Mouse (Mus musculus) hindbrain, embryonic 15.5 days (tissue): ENCODE data around the gene Crlf2. TPM values are rescaled to one million over a fixed set of nuclear protein-coding genes. Genes with fewer than 3 reads are reported as not detected.

ENCODE experiments used
- ATAC-seq: fragments of 200-750 bp; cut with Nextera tagmentation; 2 replicates; pipeline ENCODE4 v1.8.0; 2017; ENCODE audit warnings: low read depth, moderate number of reproducible peaks, moderate TSS enrichment; ENCODE audit not compliant: low FRiP score
- H3K27ac ChIP-seq: fragments of 300-500 bp; sonication (generic); replicated peaks from 2 replicates; pipeline ENCODE4 v1.5.1; 2015; ENCODE audit warnings: mild to moderate bottlenecking, inconsistent platforms
- H3K27me3 ChIP-seq: fragments of 300-500 bp; sonication (generic); 2 replicates; pipeline ENCODE4 v1.6.1; 2015; ENCODE audit warnings: control low read depth, inconsistent platforms
- H3K36me3 ChIP-seq: fragments of 300-500 bp; sonication (generic); 2 replicates; pipeline ENCODE4 v1.6.1; 2015; ENCODE audit warnings: control low read depth, inconsistent platforms
- H3K4me1 ChIP-seq: fragments of 300-500 bp; sonication (generic); replicated peaks from 2 replicates; pipeline ENCODE4 v1.6.1; 2015; ENCODE audit warnings: control low read depth, inconsistent platforms
- H3K4me2 ChIP-seq: fragments of 300-500 bp; sonication (generic); 2 replicates; pipeline ENCODE4 v1.6.1; 2015; ENCODE audit warnings: moderate library complexity, mild to moderate bottlenecking, inconsistent platforms
- H3K4me3 ChIP-seq: fragments of 300-500 bp; sonication (generic); 2 replicates; pipeline ENCODE4 v1.5.1; 2015; ENCODE audit warnings: mild to moderate bottlenecking, inconsistent platforms
- H3K9ac ChIP-seq: fragments of 300-500 bp; sonication (generic); 2 replicates; pipeline ENCODE4 v1.6.1; 2015; ENCODE audit warnings: inconsistent platforms
- H3K9me3 ChIP-seq: fragments of 300-500 bp; sonication (generic); 2 replicates; pipeline ENCODE4 v1.6.1; 2016; ENCODE audit warnings: control low read depth, inconsistent platforms
- WGBS: fragments of 180-500 bp; shearing (Covaris S2); methylation state at CpG from one replicate; pipeline ENCODE4 v1.1.7; 2015; 5-methylcytosine and 5-hydroxymethylcytosine counted together
- polyA plus RNA-seq: library from polyadenylated mRNA; unstranded; fragments of >200 nt; fragmentation: Nextera tagmentation; extraction: Ambion mirVana; gene quantifications from 2 replicates; pipeline ENCODE4 v1.2.1, GENCODE M21; 2015

The Crlf2 gene
- polyA plus RNA-seq, 1 experiment from 2014 or later: 22.6 TPM

DNA sequence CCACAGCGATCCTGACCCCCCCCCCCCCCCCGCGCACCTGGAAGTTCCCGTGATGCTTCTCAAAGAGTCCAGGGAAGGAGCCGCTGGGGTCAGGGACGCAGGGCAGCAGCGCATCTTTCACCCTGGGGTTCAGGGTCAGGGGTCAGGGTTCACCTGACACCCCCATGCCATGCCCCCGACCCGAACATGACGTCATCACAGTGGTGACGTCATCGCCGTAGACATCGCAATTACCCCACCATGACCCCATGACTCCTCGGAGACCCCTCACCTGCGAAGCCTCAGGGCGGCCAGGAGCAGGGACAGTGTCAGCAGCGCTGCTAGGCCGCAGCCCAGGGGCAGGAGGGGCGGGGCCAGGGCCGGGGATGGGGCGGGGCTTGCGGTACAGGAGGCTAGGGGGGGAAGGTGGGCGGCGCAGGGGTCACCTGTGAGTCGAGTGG is 3.5 kb downstream of the Crlf2 start:
- H3K36me3 ChIP-seq: peaks cover 21% of the 10 kb centered on the region
- WGBS: 86% methylated on average over 24 of the region's 26 CpGs
- H3K4me1 ChIP-seq: no peaks in the 10 kb centered on the region
- H3K4me2 ChIP-seq: no peak overlapping the region
- H3K27me3 ChIP-seq: no peaks in the 10 kb centered on the region
- H3K4me3 ChIP-seq: no peak overlapping the region
- no peak for ATAC-seq
- H3K27ac ChIP-seq: no peak overlapping the region
- peaks cover 9% of the 10 kb centered on the region for H3K9me3 ChIP-seq
- H3K9ac ChIP-seq: no peak overlapping the region

DNA sequence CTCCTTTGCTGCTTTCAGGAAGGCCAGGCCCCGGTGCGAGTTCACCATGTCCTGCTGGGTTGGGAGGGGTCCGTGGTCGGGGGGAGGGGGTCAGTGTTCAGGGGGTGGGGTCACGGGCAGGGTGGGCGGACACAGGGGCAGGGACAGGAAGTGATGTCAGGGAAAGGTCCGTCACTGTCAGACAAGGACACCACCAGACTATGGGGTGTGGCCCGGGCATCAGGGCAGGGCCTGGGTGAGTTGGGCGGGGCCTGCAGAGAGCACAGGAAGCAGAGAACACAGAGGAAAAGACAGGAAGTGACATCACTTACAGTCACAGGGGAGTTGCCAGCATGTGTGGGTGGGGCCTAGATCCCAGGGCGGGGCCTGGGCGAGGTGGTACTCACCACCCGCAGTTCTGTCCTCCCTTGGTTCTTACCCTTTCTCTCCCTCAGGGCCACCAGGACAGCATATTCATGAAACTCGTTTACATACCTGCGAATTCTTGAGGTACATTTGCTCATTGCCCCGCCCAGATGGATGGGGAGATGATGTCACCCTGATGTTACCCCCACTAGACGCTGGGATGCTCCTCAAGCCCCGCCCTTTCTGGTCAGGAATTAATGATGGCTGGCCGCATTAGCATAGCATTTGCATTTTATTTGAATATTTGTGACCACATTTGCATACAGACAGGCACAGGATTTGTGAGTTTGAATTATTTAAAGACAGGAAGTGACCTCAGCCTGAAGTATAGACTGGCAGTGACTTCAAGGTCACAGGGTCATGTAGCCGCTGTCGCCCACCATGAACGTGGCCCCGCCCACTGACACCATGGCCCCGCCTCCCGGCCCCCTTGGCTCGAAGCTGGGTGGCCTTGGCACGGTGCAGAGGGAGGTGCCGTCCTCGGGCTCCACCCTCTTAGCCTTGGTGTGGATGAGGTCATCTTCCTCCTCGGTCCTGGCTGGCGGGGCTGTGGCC is 4.4 kb downstream of the Crlf2 start:
- 85% methylated on average over 30 of the region's 30 CpGs for WGBS
- peaks cover 9% of the 10 kb centered on the region for H3K9me3 ChIP-seq
- H3K4me2 ChIP-seq: no peak overlapping the region
- H3K4me3 ChIP-seq: no peak overlapping the region
- H3K27me3 ChIP-seq: no peaks in the 10 kb centered on the region
- no peak overlapping the region for H3K9ac ChIP-seq
- no peak for ATAC-seq
- peaks cover 21% of the 10 kb centered on the region for H3K36me3 ChIP-seq
- H3K27ac ChIP-seq: no peak overlapping the region
- H3K4me1 ChIP-seq: no peaks in the 10 kb centered on the region

DNA sequence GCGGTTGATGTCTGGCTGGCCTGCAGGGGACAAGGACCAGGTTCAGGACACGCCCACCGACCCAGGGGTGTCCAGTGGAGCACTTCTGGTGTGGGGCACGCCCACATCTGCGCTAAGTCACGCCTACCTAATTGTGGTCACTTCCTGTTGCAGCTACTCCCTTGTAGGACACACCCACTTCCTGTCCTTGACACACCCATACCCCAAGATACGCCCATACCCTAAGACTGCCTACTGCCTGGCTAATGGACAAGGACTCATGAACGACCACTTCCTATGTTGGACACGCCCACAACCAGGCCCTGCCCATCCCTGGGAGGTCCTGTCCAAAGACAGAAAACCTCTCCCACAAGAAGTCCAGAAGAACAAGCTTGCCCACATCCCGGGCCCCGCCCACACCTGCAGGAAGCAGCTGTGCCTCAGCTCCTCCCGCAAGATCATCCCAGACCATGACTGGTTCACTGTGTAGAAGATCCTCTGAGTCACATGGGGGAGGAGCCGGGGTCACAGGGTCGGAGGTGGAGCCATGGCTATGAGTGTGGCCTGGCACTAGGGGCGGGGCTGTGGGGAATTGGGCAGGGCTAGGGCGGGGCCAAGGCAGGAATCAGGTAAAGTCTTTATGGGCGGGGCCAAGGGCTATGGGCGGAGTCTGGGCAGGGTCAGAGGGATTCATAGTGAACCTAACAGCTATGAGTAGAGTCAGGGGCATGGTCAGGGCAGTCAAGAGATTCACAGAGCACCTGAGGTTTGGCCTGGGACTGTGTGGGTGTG is 5.4 kb downstream of the Crlf2 start:
- 62% methylated on average over 18 of the region's 18 CpGs for WGBS
- Histone ChIP-seq H3K4me2 (no peak overlapping the region), H3K4me1 (no peaks in the 10 kb centered on the region), H3K27me3 (no peaks in the 10 kb centered on the region), H3K9ac (no peak overlapping the region), H3K36me3 (peaks cover 21% of the 10 kb centered on the region), H3K27ac (no peak overlapping the region), H3K4me3 (no peak overlapping the region), H3K9me3 (peaks cover 9% of the 10 kb centered on the region)
- ATAC-seq: no peak

DNA sequence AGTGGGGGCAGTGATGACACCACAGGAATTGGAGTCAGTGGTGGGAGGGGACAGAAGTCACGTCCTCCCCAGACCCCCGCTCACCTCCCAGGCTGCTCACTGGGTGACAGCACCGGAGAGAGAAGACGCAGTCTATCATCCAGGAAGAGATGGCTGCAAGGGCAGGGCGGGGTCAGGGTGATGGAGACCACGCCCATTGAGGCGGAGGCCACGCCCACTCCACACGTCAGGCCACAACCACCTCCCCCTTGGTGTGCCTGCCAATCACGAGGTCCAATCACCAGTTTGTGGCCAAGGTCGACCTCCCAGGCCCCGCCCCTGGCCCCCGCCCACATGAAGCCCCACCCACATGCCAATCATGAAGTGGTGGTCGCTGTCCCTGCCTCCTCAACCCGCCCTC is 6.3 kb downstream of the Crlf2 start:
- no peak overlapping the region for H3K9ac ChIP-seq
- no peak overlapping the region for H3K4me3 ChIP-seq
- no peak overlapping the region for H3K4me2 ChIP-seq
- 79% methylated on average over 15 of the region's 15 CpGs for WGBS
- H3K9me3 ChIP-seq: peaks cover 9% of the 10 kb centered on the region
- ATAC-seq: no peak
- peaks cover 21% of the 10 kb centered on the region for H3K36me3 ChIP-seq
- no peaks in the 10 kb centered on the region for H3K4me1 ChIP-seq
- no peak overlapping the region for H3K27ac ChIP-seq
- no peaks in the 10 kb centered on the region for H3K27me3 ChIP-seq

DNA sequence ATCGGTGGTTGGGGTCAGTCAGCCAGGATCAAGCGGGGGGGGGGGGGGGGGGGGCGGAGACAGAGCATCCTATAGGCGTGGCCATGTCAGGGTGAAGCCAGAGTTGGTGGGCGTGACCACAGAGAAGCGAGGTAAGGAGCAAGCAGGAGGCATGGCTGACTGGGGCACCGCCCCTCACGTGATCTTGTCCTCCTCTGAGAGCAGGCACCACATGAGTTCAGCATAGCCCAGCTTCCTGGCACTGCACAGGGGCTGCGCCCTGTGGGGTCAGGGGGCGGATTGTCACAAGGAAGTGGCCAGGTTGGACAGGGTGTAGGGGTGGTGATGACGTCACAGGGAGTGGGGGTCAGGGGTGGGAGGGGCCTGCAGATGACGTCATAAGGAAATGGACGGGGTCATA is 6.7 kb downstream of the Crlf2 start:
- Histone ChIP-seq H3K27ac (no peak overlapping the region), H3K9ac (no peak overlapping the region), H3K9me3 (peaks cover 9% of the 10 kb centered on the region), H3K27me3 (no peaks in the 10 kb centered on the region), H3K4me3 (no peak overlapping the region), H3K36me3 (peaks cover 21% of the 10 kb centered on the region), H3K4me1 (no peaks in the 10 kb centered on the region), H3K4me2 (no peak overlapping the region)
- WGBS: 87% methylated on average over 10 of the region's 13 CpGs
- ATAC-seq: no peak

DNA sequence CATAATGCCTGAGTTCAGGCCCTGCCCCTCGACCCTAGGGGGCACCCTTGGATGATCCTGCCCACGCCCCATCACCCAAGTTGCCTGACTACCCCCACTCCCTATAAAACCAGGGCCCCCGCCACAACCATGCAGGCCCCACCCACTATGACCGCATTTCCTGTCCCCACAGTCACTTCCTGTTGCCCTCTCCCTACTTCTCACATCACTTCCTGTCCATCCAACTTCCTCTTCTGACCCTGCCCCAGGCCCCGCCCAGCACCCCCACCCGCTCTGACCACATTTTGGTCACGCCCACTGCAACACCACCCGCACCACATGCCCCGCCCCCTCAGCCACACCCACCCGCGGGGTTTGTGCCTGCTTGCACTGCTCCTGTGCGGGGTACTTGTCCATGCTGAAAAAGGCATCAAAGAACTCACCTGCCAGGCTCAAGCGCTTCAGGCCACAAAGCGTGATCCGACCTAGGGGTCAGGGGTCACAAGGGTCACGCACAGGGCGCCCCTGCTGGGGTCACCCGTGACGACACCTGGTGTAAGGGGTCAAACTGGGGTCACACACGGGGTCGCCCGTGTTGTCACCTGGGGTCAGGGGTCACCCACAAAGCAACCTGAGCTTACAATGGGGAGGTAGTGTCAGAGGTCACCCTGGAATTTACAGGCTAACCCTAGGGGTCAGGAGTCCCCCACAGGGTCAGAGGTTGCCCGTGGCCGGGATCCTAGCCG is 7.6 kb downstream of the Crlf2 start:
- Histone ChIP-seq H3K9ac (no peak overlapping the region), H3K4me3 (no peak overlapping the region), H3K36me3 (peaks cover 21% of the 10 kb centered on the region), H3K4me1 (no peaks in the 10 kb centered on the region), H3K9me3 (peaks cover 9% of the 10 kb centered on the region), H3K4me2 (no peak overlapping the region), H3K27ac (no peak overlapping the region), H3K27me3 (no peaks in the 10 kb centered on the region)
- no peak for ATAC-seq
- WGBS: 92% methylated on average over 25 of the region's 25 CpGs

DNA sequence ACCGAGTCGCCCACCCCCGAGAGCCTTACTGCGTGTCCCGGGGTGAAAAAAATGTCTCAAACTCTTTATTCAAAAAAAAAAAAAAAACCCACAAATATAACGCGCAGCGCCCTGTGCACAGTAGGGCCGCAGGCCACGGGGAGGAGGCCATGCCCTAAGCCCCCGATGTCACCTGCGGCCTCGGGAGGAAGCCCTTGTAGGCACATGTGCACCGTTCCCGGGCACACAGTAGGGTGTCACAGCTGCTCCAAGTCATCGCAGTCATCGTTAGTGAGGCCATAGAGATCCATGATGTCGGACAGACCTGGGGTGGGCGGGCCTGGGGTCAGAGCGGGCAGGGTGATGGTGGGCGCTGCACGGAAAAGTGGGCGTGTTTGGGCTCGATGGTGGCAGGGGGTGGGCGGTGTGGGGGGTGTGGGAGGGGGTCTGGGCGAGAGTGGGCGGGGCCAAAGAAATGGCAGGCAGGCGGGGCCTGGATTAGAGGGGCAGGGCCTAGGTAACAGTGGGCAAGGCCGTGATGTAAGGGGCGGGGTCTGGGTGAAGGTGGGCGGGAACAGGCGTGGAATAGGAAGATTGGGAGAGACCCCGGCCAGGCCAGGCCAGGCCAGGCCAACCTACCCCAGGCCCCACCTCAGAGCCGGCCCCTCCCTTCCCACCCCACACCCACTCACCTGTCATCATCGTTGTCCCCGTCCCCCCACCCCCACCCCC is 8.4 kb downstream of the Crlf2 start:
- H3K4me3 ChIP-seq: no peak overlapping the region
- peaks cover 13% of the 10 kb centered on the region for H3K36me3 ChIP-seq
- H3K4me1 ChIP-seq: no peaks in the 10 kb centered on the region
- no peak for ATAC-seq
- 87% methylated on average over 34 of the region's 36 CpGs for WGBS
- H3K27ac ChIP-seq: no peak overlapping the region
- no peaks in the 10 kb centered on the region for H3K27me3 ChIP-seq
- H3K4me2 ChIP-seq: no peak overlapping the region
- no peak overlapping the region for H3K9ac ChIP-seq
- peaks cover 7% of the 10 kb centered on the region for H3K9me3 ChIP-seq

DNA sequence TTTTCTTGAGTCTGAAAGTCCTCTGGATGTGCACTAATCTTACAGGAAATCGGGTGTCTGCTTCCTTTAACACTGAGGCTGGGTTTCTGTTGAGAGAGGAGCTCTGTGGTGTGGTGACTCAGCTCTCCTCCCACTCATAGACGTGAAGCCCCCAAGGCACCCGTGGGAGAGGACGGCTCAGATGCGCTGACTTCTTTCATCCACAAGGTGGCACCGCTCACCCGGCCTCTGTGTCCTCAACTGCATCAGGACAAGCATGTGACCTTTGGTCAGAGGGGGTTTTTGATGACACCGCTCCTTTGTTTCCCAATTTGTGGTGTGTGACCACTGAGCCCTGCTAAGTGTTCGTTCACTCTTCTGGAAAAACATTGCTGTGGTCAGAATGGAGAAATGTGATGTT is 10.1 kb downstream of the Crlf2 start:
- Histone ChIP-seq H3K9me3 (peaks cover 4% of the 10 kb centered on the region), H3K9ac (no peak overlapping the region), H3K4me3 (no peak overlapping the region), H3K27ac (no peak overlapping the region), H3K4me1 (no peaks in the 10 kb centered on the region), H3K27me3 (no peaks in the 10 kb centered on the region), H3K36me3 (0 out of 2 replicates have a peak, but pooled peaks cover 3% of the 10 kb centered on the region), H3K4me2 (no peak overlapping the region)
- no peak for ATAC-seq
- 73% methylated on average over 9 of the region's 9 CpGs for WGBS

DNA sequence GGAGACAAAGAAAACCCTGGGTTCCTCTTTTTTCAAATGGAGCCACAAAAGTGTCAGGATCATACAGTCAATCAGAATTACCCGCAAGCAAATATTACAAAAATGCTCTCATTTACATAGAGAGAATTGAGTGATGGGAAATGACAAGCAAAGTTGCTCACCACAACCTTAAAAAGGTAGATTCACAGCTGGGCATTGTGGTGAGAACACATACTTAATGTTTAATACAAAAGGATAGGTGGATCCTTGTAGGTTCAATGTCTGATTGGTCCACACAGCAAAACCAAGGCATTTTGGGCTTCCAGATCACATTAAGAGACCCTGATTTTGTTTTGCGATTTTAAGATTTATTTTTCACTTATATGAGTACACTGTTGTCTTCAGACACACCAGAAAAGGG is 11.7 kb downstream of the Crlf2 start:
- Histone ChIP-seq H3K9ac (no peak overlapping the region), H3K4me2 (no peak overlapping the region), H3K27me3 (no peaks in the 10 kb centered on the region), H3K27ac (no peak overlapping the region), H3K36me3 (0 out of 2 replicates have a peak, but pooled peaks cover 3% of the 10 kb centered on the region), H3K9me3 (no peaks in the 10 kb centered on the region; the same call in 1 of the 2 replicates), H3K4me3 (no peak overlapping the region), H3K4me1 (no peaks in the 10 kb centered on the region)
- no peak for ATAC-seq
- 76% methylated on average over 2 of the region's 2 CpGs for WGBS

DNA sequence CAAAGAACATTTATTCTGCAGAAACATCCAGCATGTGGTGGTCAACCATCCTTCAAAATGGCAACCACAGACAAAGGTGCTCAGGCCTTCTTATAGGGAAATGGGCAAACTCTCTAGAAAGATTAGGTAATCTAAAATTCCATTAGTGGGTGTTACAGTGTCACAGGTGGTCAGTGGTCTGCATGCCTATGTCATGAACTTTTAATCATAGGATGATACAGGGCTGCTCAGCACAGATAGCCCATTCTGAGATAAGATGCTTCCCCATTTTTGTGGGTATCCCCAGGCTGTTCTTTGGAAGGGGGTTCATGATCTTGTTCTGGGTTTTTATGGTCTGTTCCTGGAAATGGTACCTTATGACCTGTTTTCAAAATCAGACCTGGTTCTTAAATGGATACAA is 49.1 kb downstream of the Crlf2 start:
- no peak overlapping the region for H3K9ac ChIP-seq
- H3K36me3 ChIP-seq: no peaks in the 10 kb centered on the region
- no peak overlapping the region for H3K4me2 ChIP-seq
- no peak overlapping the region for H3K27ac ChIP-seq
- no peak for ATAC-seq
- no peaks in the 10 kb centered on the region for H3K9me3 ChIP-seq
- no peak overlapping the region for H3K4me3 ChIP-seq
- no peaks in the 10 kb centered on the region for H3K27me3 ChIP-seq
- no peaks in the 10 kb centered on the region for H3K4me1 ChIP-seq

DNA sequence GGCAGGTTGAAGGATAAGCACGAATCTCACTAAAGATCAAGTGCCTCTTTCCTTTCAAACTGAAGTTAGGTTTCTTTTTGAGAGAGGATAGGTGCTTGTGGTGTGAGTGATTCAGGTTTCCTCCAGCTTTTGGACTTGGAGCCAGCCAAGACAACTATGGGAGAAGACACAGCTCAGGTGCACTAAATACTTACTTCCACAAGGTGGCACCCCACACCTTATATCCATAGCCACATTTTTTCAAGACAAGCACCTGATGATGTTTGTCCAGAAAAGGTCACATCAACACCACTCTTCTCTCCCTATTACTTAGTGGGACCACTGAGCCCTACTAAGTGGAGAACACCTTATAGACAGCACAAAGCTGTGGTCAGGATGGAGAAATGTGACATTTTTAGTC is 52.1 kb downstream of the Crlf2 start:
- Histone ChIP-seq H3K4me1 (no peaks in the 10 kb centered on the region), H3K9ac (no peak overlapping the region), H3K4me2 (no peak overlapping the region), H3K27me3 (no peaks in the 10 kb centered on the region), H3K4me3 (no peak overlapping the region), H3K27ac (no peak overlapping the region), H3K9me3 (no peaks in the 10 kb centered on the region), H3K36me3 (no peaks in the 10 kb centered on the region)
- WGBS: 7% methylated on average over 1 of the region's 1 CpGs
- ATAC-seq: no peak
